Mouse (Mus musculus): ENCODE measurements around the gene Klhl4. TPM values are rescaled to one million over a fixed set of nuclear protein-coding genes. Genes with fewer than 3 reads are reported as not detected.

Gene Klhl4
- 44.7 and 46.6 TPM in 2 replicates for polyA plus RNA-seq (2015; fragmentation: Nextera tagmentation; extraction: Ambion mirVana)

- H3K4me1 ChIP-seq = no peaks in the 10 kb centered on the region; the same call in 1 of the 2 replicates
- H3K9me3 ChIP-seq = no peaks in the 10 kb centered on the region
- H3K4me3 ChIP-seq = peak within 1 kb of the TSS; percentile 46
- H3K9ac ChIP-seq = peak within 1 kb of the TSS; percentile 63
- 22% methylated on average over 14 of the region's 14 CpGs for WGBS
- no peaks in the 10 kb centered on the region for H3K36me3 ChIP-seq
- H3K4me2 ChIP-seq = peak within 1 kb of the TSS; percentile 65
- peak; percentile 61 for ATAC-seq (ENCODE audit: extremely low read depth, insufficient number of reproducible peaks, low FRiP score, low TSS enrichment)
- H3K27me3 ChIP-seq (replicated peaks) = no peaks in the 10 kb centered on the region
- H3K27ac ChIP-seq (replicated peaks) = peak within 1 kb of the TSS; percentile 73
Observed at GRCm38 (mm10) chrX:114473782-114474731, at the start of gene Klhl4. Klhl4 (plus strand) TSS chrX:114474333.

DNA sequence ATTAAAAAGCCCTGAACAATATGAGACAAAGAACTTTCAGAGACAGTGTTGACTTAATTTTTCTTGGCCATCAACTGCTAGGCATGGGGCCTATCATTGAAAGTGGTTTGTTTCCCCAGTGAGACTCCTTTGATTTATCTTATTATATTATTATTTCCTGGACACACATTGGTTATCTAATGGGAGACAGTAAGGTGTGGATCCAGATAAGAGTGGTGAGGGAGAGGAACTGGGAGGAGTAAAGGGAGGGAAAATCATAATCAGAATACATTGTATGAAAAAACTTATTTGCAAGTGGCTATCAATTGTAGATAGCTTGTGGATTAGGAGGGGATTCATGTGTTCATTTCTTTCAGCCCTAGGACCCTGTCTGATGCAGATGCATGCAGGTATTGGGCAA, 10.0 kb downstream of the Klhl4 start:
- H3K4me2 ChIP-seq = no peak overlapping the region
- H3K9ac ChIP-seq = no peak overlapping the region
- no peak overlapping the region for H3K4me3 ChIP-seq
- no peaks in the 10 kb centered on the region for H3K9me3 ChIP-seq
- no peaks in the 10 kb centered on the region for H3K4me1 ChIP-seq
- no peak for ATAC-seq (ENCODE audit: extremely low read depth, insufficient number of reproducible peaks, low FRiP score, low TSS enrichment)
- no peaks in the 10 kb centered on the region for H3K27me3 ChIP-seq (replicated peaks)
- H3K36me3 ChIP-seq = no peaks in the 10 kb centered on the region
- no peak overlapping the region for H3K27ac ChIP-seq (replicated peaks)

DNA sequence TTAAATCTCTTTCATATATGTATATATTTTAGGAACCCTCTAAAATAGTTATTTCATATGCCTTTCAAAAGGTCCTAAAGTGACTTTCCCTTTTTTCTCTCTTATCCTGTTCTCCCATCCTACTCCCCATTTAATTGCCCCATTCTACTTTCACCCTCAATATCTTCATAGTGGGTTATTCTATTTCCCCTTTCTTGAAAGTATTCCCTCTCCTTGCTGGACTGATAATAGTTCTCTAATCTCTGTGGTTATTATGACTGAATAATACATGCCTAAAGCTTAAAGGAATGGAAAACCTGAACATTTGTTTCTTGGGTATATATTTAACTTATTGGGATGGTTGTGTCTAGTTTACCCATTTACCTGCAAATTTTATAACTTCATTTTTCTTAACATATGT, 12.6 kb downstream of the Klhl4 start:
- H3K4me2 ChIP-seq = no peak overlapping the region
- H3K4me1 ChIP-seq = no peaks in the 10 kb centered on the region
- H3K27me3 ChIP-seq (replicated peaks) = no peaks in the 10 kb centered on the region
- no peaks in the 10 kb centered on the region for H3K36me3 ChIP-seq
- no peak overlapping the region for H3K27ac ChIP-seq (replicated peaks)
- H3K4me3 ChIP-seq = no peak overlapping the region
- no peak for ATAC-seq (ENCODE audit: extremely low read depth, insufficient number of reproducible peaks, low FRiP score, low TSS enrichment)
- H3K9ac ChIP-seq = no peak overlapping the region
- no peaks in the 10 kb centered on the region for H3K9me3 ChIP-seq

GRCm38 (mm10) chrX:114558141-114558540, 84.0 kb downstream of the Klhl4 start:
- Histone ChIP-seq H3K9me3 (no peaks in the 10 kb centered on the region), H3K4me1 (no peaks in the 10 kb centered on the region), H3K27me3 (replicated peaks) (no peaks in the 10 kb centered on the region), H3K4me3 (no peak overlapping the region), H3K9ac (no peak overlapping the region), H3K4me2 (no peak overlapping the region), H3K36me3 (no peaks in the 10 kb centered on the region), H3K27ac (replicated peaks) (no peak overlapping the region)
- WGBS = 32% methylated on average over 3 of the region's 3 CpGs
- ATAC-seq (ENCODE audit: extremely low read depth, insufficient number of reproducible peaks, low FRiP score, low TSS enrichment) = no peak

- H3K4me1 ChIP-seq = no peaks in the 10 kb centered on the region
- H3K27me3 ChIP-seq (replicated peaks) = no peaks in the 10 kb centered on the region
- no peaks in the 10 kb centered on the region for H3K36me3 ChIP-seq
- no peak overlapping the region for H3K9ac ChIP-seq
- WGBS = 55% methylated on average over 1 of the region's 1 CpGs
- H3K27ac ChIP-seq (replicated peaks) = no peak overlapping the region
- no peak for ATAC-seq (ENCODE audit: extremely low read depth, insufficient number of reproducible peaks, low FRiP score, low TSS enrichment)
- no peaks in the 10 kb centered on the region for H3K9me3 ChIP-seq
- no peak overlapping the region for H3K4me2 ChIP-seq
- no peak overlapping the region for H3K4me3 ChIP-seq
Observed at GRCm38 (mm10) chrX:114582311-114582710, 108.2 kb downstream of the Klhl4 start.
